Mouse (Mus musculus) stomach, embryonic 16.5 days (tissue): Measurements from ENCODE around the gene Tnip1. TPM values are rescaled to one million over a fixed set of nuclear protein-coding genes. Genes with fewer than 3 reads are reported as not detected.

Source experiments
- ATAC-seq: fragments of 200-750 bp; cut with Nextera tagmentation; 2 replicates; pipeline ENCODE4 v1.8.0; 2017; ENCODE audit warnings: moderate number of reproducible peaks, moderate TSS enrichment; ENCODE audit not compliant: insufficient read depth, low FRiP score
- H3K27ac ChIP-seq: fragments of 300-500 bp; sonication (generic); 2 replicates; pipeline ENCODE4 v1.5.1; 2014; ENCODE audit warnings: low read length
- H3K27me3 ChIP-seq: fragments of 300-500 bp; sonication (generic); 2 replicates; pipeline ENCODE4 v1.6.1; 2014; ENCODE audit warnings: low read length, control low read depth, mixed read lengths; ENCODE audit not compliant: control insufficient read depth, insufficient read depth
- H3K36me3 ChIP-seq: fragments of 300-500 bp; sonication (generic); 2 replicates; pipeline ENCODE4 v1.6.1; 2014; ENCODE audit warnings: low read length; ENCODE audit not compliant: control insufficient read depth, insufficient read depth
- H3K4me1 ChIP-seq: fragments of 300-500 bp; sonication (generic); 2 replicates; pipeline ENCODE4 v1.6.1; 2014; ENCODE audit warnings: low read length, control low read depth, mixed read lengths; ENCODE audit not compliant: control insufficient read depth, insufficient read depth
- H3K4me2 ChIP-seq: fragments of 300-500 bp; sonication (generic); 2 replicates; pipeline ENCODE4 v1.6.1; 2014; ENCODE audit warnings: low read depth, low read length, mixed read lengths
- H3K4me3 ChIP-seq: fragments of 300-500 bp; sonication (generic); replicated peaks from 2 replicates; pipeline ENCODE4 v1.5.1; 2014; ENCODE audit warnings: mild to moderate bottlenecking, low read length
- H3K9ac ChIP-seq: fragments of 300-500 bp; sonication (generic); 2 replicates; pipeline ENCODE4 v1.6.1; 2014; ENCODE audit warnings: low read length
- H3K9me3 ChIP-seq: fragments of 300-500 bp; sonication (generic); replicated peaks from 2 replicates; pipeline ENCODE4 v1.6.1; 2016; ENCODE audit warnings: low read length, control low read depth; ENCODE audit not compliant: control insufficient read depth
- WGBS: fragments of 180-500 bp; shearing (Covaris S2); extraction: QIAGEN DNeasy Blood & Tissue Kit; methylation state at CpG from one replicate; pipeline ENCODE4 v1.1.7; 2014; 5-methylcytosine and 5-hydroxymethylcytosine counted together
- polyA plus RNA-seq: library from polyadenylated mRNA; unstranded; fragments of >200 nt; fragmentation: Nextera tagmentation; extraction: Ambion mirVana; gene quantifications from 2 replicates; pipeline ENCODE4 v1.2.1, GENCODE M21; 2015

The Tnip1 gene
- polyA plus RNA-seq, 1 experiment from 2014 or later: 23.1 TPM

- no peak overlapping the region for H3K4me3 ChIP-seq
- H3K4me1 ChIP-seq: peaks cover 12% of the 10 kb centered on the region
- 94% methylated on average over 6 of the region's 6 CpGs for WGBS
- no peaks in the 10 kb centered on the region for H3K27me3 ChIP-seq
- no peak overlapping the region for H3K27ac ChIP-seq
- H3K4me2 ChIP-seq: no peak overlapping the region
- no peak overlapping the region for H3K9ac ChIP-seq
- no peak for ATAC-seq
- H3K9me3 ChIP-seq: no peaks in the 10 kb centered on the region
- H3K36me3 ChIP-seq: peaks cover 8% of the 10 kb centered on the region; the same call in 1 of the 2 replicates
Measured at GRCm38 (mm10) chr11:54932540-54932939, 30.2 kb downstream of the Tnip1 start.

GRCm38 (mm10) chr11:54931405-54932093 lies 31.2 kb downstream of the Tnip1 start:
- H3K36me3 ChIP-seq: peaks cover 9% of the 10 kb centered on the region; the same call in 1 of the 2 replicates
- no peaks in the 10 kb centered on the region for H3K27me3 ChIP-seq
- no peaks in the 10 kb centered on the region for H3K9me3 ChIP-seq
- H3K4me2 ChIP-seq: no peak overlapping the region
- 62% methylated on average over 5 of the region's 5 CpGs for WGBS
- H3K27ac ChIP-seq: no peak overlapping the region
- H3K9ac ChIP-seq: no peak overlapping the region
- H3K4me3 ChIP-seq: no peak overlapping the region
- ATAC-seq: no peak
- H3K4me1 ChIP-seq: peaks cover 8% of the 10 kb centered on the region; the same call in 1 of the 2 replicates

GRCm38 (mm10) chr11:54930318-54930979 lies 32.3 kb downstream of the Tnip1 start:
- peaks cover 17% of the 10 kb centered on the region for H3K36me3 ChIP-seq
- no peak overlapping the region for H3K27ac ChIP-seq
- no peak overlapping the region for H3K4me2 ChIP-seq
- no peak overlapping the region for H3K4me3 ChIP-seq
- no peak for ATAC-seq
- H3K27me3 ChIP-seq: no peaks in the 10 kb centered on the region
- H3K9ac ChIP-seq: no peak overlapping the region
- H3K9me3 ChIP-seq: no peaks in the 10 kb centered on the region
- 67% methylated on average over 7 of the region's 7 CpGs for WGBS
- H3K4me1 ChIP-seq: no peaks in the 10 kb centered on the region

GRCm38 (mm10) chr11:54929744-54930143 lies 33.0 kb downstream of the Tnip1 start:
- no peak overlapping the region for H3K4me3 ChIP-seq
- H3K4me2 ChIP-seq: no peak overlapping the region
- H3K9ac ChIP-seq: no peak overlapping the region
- no peaks in the 10 kb centered on the region for H3K4me1 ChIP-seq
- no peak overlapping the region for H3K27ac ChIP-seq
- no peaks in the 10 kb centered on the region for H3K27me3 ChIP-seq
- 89% methylated on average over 8 of the region's 8 CpGs for WGBS
- ATAC-seq: no peak
- H3K9me3 ChIP-seq: no peaks in the 10 kb centered on the region
- peaks cover 17% of the 10 kb centered on the region for H3K36me3 ChIP-seq

GRCm38 (mm10) chr11:54929290-54929689 lies 33.4 kb downstream of the Tnip1 start:
- H3K36me3 ChIP-seq: peaks cover 18% of the 10 kb centered on the region
- no peaks in the 10 kb centered on the region for H3K27me3 ChIP-seq
- no peak overlapping the region for H3K4me2 ChIP-seq
- WGBS: 90% methylated on average over 6 of the region's 6 CpGs
- no peaks in the 10 kb centered on the region for H3K4me1 ChIP-seq
- H3K9me3 ChIP-seq: no peaks in the 10 kb centered on the region
- no peak overlapping the region for H3K9ac ChIP-seq
- H3K27ac ChIP-seq: no peak overlapping the region
- H3K4me3 ChIP-seq: no peak overlapping the region
- ATAC-seq: no peak

DNA sequence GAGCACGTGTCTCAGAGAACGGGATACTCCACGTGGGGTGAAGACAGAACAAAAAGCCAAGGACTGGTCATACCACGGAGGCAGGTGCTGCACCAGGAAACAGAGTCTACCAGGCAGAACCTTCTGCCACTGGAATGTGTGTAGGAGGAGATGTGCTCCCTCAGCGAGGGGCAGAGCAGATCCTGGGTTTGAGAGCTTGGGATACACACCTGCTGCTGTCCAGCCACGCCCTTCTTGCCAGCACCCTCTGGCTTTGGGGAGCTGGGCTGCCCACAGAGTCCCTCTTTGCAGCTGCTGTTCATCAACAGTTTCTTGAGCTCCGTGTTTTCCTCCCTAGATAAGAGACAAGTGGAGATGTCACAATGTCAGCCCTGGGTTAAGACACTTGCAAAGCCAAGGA lies 33.8 kb downstream of the Tnip1 start:
- Histone ChIP-seq H3K27ac (no peak overlapping the region), H3K9ac (no peak overlapping the region), H3K4me2 (no peak overlapping the region), H3K27me3 (no peaks in the 10 kb centered on the region), H3K9me3 (no peaks in the 10 kb centered on the region), H3K4me1 (no peaks in the 10 kb centered on the region), H3K4me3 (no peak overlapping the region), H3K36me3 (peaks cover 22% of the 10 kb centered on the region)
- no peak for ATAC-seq
- 79% methylated on average over 7 of the region's 7 CpGs for WGBS

GRCm38 (mm10) chr11:54928219-54928618 lies 34.5 kb downstream of the Tnip1 start:
- no peak overlapping the region for H3K27ac ChIP-seq
- WGBS: 92% methylated on average over 3 of the region's 3 CpGs
- H3K4me2 ChIP-seq: no peak overlapping the region
- no peaks in the 10 kb centered on the region for H3K4me1 ChIP-seq
- peaks cover 26% of the 10 kb centered on the region for H3K36me3 ChIP-seq
- H3K9me3 ChIP-seq: no peaks in the 10 kb centered on the region
- H3K27me3 ChIP-seq: no peaks in the 10 kb centered on the region
- no peak overlapping the region for H3K9ac ChIP-seq
- ATAC-seq: no peak
- H3K4me3 ChIP-seq: no peak overlapping the region

GRCm38 (mm10) chr11:54927346-54928140 lies 35.2 kb downstream of the Tnip1 start:
- H3K4me3 ChIP-seq: no peak overlapping the region
- peaks cover 29% of the 10 kb centered on the region for H3K36me3 ChIP-seq

DNA sequence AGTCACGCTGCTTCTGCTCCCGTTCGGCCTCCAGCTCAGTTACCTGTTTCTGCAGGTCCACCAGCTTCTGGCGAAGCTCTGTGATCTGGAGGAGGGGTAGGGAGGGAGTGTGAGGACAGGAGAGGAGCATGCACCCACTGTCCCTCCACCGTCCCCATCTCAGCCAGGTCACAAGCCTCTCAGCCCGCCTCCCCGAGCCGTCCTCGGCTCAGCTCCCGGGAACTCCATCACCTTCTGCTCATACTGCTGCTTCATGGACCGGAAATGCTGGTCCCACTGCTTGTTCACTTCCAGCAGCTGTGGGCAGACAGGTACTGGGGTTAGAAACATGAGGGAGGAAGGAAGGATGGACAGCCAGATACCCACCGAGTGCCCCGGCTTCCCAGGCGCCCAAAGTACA lies 38.6 kb downstream of the Tnip1 start:
- Histone ChIP-seq H3K9ac (no peak overlapping the region), H3K9me3 (no peaks in the 10 kb centered on the region), H3K27ac (no peak overlapping the region), H3K36me3 (peaks cover 30% of the 10 kb centered on the region), H3K27me3 (no peaks in the 10 kb centered on the region), H3K4me1 (0 out of 2 replicates have a peak, but pooled peaks cover 7% of the 10 kb centered on the region), H3K4me3 (no peak overlapping the region), H3K4me2 (no peak overlapping the region)
- 92% methylated on average over 14 of the region's 14 CpGs for WGBS
- no peak for ATAC-seq

More at GRCm38 (mm10) chr11:54927346-54928140, 35.2 kb downstream of the Tnip1 start:
- Histone ChIP-seq H3K4me2 (no peak overlapping the region), H3K27ac (no peak overlapping the region), H3K4me1 (no peaks in the 10 kb centered on the region), H3K9ac (no peak overlapping the region), H3K9me3 (no peaks in the 10 kb centered on the region), H3K27me3 (no peaks in the 10 kb centered on the region)
- WGBS: 75% methylated on average over 14 of the region's 14 CpGs
- no peak for ATAC-seq
